Mouse (Mus musculus): Measurements from ENCODE around the gene Pold3. TPM values are rescaled to one million over a fixed set of nuclear protein-coding genes. Genes with fewer than 3 reads are reported as not detected.
"Not testable (repeated sequence)": the region's sequence is repeated elsewhere in the genome, so short reads cannot be mapped to it uniquely, and the experiment has no call there.

Gene Pold3
- total RNA-seq, 2 experiments from 2014 or later = 17.5 to 17.6 TPM

GRCm38 (mm10) chr7:100113821-100114220, 7.5 kb downstream of the Pold3 start:
- DNase-seq (ENCODE audit: low spot score in 2 of 2) = no peak

- no peak for DNase-seq (ENCODE audit: low spot score in 2 of 2)
Measured at GRCm38 (mm10) chr7:100111506-100111905, 9.9 kb downstream of the Pold3 start.

- no peak for DNase-seq (ENCODE audit: low spot score in 2 of 2)
Measured at GRCm38 (mm10) chr7:100108341-100108740, 13.0 kb downstream of the Pold3 start.

- no peak for DNase-seq (ENCODE audit: low spot score in 2 of 2)
Measured at GRCm38 (mm10) chr7:100104677-100105076, 16.7 kb downstream of the Pold3 start.

- no peak for DNase-seq (ENCODE audit: low spot score in 2 of 2)
Measured at GRCm38 (mm10) chr7:100100031-100100595, 21.3 kb downstream of the Pold3 start.

- no peak for DNase-seq (ENCODE audit: low spot score in 2 of 2)
Measured at GRCm38 (mm10) chr7:100086891-100087290, 34.5 kb downstream of the Pold3 start.

- no peak for DNase-seq (ENCODE audit: low spot score in 2 of 2)
Measured at GRCm38 (mm10) chr7:100086159-100086755, 35.1 kb downstream of the Pold3 start.

GRCm38 (mm10) chr7:100083812-100084211, 37.6 kb downstream of the Pold3 start:
- DNase-seq (ENCODE audit: low spot score in 2 of 2) = no peak

- no peak for DNase-seq (ENCODE audit: low spot score in 2 of 2)
Measured at GRCm38 (mm10) chr7:100082836-100083235, 38.5 kb downstream of the Pold3 start.

GRCm38 (mm10) chr7:100080087-100080781, 41.1 kb downstream of the Pold3 start:
- DNase-seq (ENCODE audit: low spot score in 2 of 2) = no peak

GRCm38 (mm10) chr7:100077071-100077470, 44.3 kb downstream of the Pold3 start:
- DNase-seq (ENCODE audit: low spot score in 2 of 2) = no peak

GRCm38 (mm10) chr7:100076296-100076695, 45.1 kb downstream of the Pold3 start:
- no peak for DNase-seq (ENCODE audit: low spot score in 2 of 2)

- DNase-seq (ENCODE audit: low spot score in 2 of 2) = no peak
Measured at GRCm38 (mm10) chr7:100073959-100074358, 47.4 kb downstream of the Pold3 start.

GRCm38 (mm10) chr7:100052991-100053390, 68.4 kb downstream of the Pold3 start:
- DNase-seq (ENCODE audit: low spot score in 2 of 2) = not testable (repeated sequence)

- DNase-seq (ENCODE audit: low spot score in 2 of 2) = peak in 1 of 2 experiments; percentile 30
Measured at GRCm38 (mm10) chr7:100051904-100052303, 69.5 kb downstream of the Pold3 start.

- DNase-seq (ENCODE audit: low spot score in 2 of 2) = peak in 1 of 2 experiments; percentile 12
Measured at GRCm38 (mm10) chr7:100046486-100046885, 74.9 kb downstream of the Pold3 start.

- no peak for DNase-seq (ENCODE audit: low spot score in 2 of 2)
Measured at GRCm38 (mm10) chr7:100043605-100044031, 77.7 kb downstream of the Pold3 start.

GRCm38 (mm10) chr7:100043096-100043495, 78.3 kb downstream of the Pold3 start:
- DNase-seq (ENCODE audit: low spot score in 2 of 2) = no peak

- no peak for DNase-seq (ENCODE audit: low spot score in 2 of 2)
Measured at GRCm38 (mm10) chr7:100042120-100042519, 79.2 kb downstream of the Pold3 start.

GRCm38 (mm10) chr7:100036495-100036894, 84.9 kb downstream of the Pold3 start:
- DNase-seq (ENCODE audit: low spot score in 2 of 2) = no peak

- no peak for DNase-seq (ENCODE audit: low spot score in 2 of 2)
Measured at GRCm38 (mm10) chr7:100036050-100036449, 85.3 kb downstream of the Pold3 start.

GRCm38 (mm10) chr7:100034815-100035463, 86.4 kb downstream of the Pold3 start:
- no peak for DNase-seq (ENCODE audit: low spot score in 2 of 2)
